Mouse (Mus musculus) lung, postnatal 0 days (tissue): ENCODE measurements around the gene Snf8.

Source experiments
- CTCF ChIP-seq: IDR thresholded peaks from 2 replicates; pipeline ENCODE4 v1.5.1; 2016; ENCODE audit warnings: antibody characterized with exemption, mild to moderate bottlenecking
- EP300 ChIP-seq: IDR thresholded peaks from 2 replicates; pipeline ENCODE4 v1.6.1; 2016; ENCODE audit warnings: antibody characterized with exemption, mild to moderate bottlenecking, control low read depth

DNA sequence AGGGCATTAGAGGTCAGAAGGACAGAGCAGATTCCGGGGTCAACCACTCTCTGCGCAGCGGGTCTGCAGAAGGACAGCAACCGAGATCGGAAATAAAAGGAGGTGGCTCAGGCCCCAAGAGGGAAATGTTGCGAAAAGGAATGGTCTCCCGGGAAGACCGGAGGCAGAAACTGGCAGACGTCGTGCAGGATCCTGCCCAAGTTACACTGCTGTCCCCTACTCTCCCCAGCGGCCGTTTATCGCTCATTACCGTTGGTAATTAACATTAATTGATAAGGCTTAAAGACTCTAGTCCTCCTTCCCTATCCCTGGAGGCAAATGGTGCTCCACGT, 40.5 kb downstream of the Snf8 start:
- TF ChIP-seq CTCF, result no peak
- no peak for TF ChIP-seq EP300
